Mouse (Mus musculus) c-Kit-positive CD71-positive TER-119-negative erythroid progenitor cells, embryonic 14.5 days (primary cell): Measurements from ENCODE around the gene Atcay.
A peak's percentile ranks its signal among the peaks of the same experiment; 100 is the strongest.
"Not testable (repeated sequence)": the region's sequence is repeated elsewhere in the genome, so short reads cannot be mapped to it uniquely, and the experiment has no call there.

ENCODE experiments used
- DNase-seq: peaks from one replicate; pipeline ENCODE4 v3.0.0-alpha.2; 2013; ENCODE audit warnings: low read depth

The Atcay gene

DNA sequence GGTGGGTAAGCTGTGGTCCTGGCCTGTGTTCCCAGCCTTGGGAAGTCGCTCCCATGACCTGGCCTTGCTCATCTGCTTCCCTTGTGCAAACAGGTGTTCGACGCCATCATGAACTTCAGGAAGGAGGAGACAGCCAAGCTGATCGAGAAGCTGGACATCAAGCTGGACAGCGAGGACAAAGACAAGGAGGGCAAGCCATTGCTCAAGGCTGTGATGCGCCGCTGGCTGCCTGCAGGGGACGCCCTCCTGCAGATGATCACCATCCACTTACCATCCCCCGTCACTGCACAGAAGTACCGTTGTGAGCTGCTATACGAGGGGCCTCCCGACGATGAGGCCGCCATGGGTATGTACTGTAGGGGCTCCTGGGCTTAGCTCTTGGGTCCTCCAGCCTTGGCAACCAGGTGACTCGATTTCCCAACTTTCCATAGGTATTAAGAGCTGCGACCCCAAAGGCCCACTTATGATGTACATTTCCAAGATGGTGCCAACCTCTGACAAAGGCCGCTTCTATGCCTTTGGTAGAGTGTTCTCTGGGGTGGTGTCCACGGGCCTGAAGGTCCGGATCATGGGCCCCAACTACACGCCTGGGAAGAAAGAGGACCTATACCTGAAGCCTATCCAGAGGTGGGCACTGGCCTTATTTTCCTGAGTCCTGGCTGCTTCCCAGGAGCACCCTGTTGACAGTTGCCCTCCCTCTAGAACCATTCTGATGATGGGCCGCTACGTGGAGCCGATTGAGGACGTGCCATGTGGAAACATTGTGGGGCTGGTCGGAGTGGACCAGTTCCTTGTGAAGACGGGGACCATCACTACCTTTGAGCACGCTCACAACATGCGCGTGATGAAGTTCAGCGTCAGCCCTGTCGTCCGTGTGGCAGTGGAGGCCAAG is 50.9 kb downstream of the Atcay start:
- DNase-seq: no peak

- no peak for DNase-seq
Observed at GRCm38 (mm10) chr10:81178927-81179326, 51.7 kb downstream of the Atcay start.

DNA sequence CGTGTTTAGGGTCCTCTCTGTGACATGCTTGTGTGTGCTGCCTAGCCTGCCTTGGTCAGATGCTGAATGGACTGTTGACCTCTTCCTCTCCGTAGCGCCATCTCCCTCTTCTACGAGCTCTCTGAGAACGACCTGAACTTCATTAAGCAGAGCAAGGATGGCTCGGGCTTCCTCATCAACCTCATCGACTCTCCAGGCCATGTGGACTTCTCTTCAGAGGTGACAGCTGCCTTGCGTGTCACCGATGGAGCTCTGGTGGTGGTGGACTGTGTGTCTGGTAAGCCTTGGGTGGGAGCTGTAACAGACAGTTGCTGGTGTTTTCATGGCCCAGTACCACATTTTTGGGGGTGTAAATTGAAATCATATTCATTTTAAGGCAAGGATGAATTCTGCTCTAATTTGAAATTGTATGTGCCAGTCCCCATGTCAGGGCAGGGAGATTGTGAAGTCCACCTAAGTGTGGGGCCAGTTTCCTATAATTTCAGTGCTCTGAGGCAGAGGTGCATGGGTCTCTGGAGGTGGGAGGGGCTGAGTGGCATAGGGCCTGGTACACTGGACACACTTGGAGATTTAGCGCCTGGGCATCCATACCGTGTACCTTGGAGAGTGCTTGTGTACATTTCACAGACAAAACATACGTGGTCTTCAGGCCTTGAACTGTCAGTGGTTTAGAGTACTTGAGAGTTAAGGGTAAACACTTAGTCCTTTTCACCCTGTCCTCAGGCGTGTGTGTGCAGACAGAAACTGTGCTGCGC is 52.5 kb downstream of the Atcay start:
- no peak for DNase-seq

- no peak for DNase-seq
Observed at GRCm38 (mm10) chr10:81177491-81177925, 53.1 kb downstream of the Atcay start.

- peak; percentile 93 for DNase-seq
Observed at GRCm38 (mm10) chr10:81176466-81177271, 54.0 kb downstream of the Atcay start, which contains the start of gene Eef2. Eef2 (plus strand) TSS chr10:81176631.

DNA sequence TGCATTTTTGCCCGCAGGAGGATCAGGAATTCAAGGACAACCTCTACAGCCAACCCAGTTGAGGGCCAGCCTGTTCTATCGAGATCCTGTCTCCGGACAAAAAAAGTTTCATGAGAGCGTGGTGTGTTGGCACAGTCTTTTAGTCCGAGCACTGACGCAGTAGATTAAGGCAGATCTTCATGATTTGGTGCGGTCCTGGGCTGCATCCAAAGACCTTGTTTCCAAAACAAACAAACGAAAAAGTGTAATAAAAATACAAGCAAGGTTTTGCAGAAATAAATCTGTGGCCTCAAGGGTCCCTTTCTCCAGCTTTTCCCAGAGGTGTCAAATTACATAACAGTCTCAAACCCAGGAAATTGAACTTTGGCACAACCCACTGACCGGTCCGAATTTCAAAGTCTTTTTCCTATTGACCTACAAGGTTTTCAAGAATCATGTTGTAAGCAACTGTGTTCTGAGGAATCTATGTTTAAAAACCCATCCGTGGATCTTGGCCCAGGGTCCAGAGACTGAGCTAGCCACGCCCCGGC is 54.6 kb downstream of the Atcay start:
- no peak for DNase-seq

DNA sequence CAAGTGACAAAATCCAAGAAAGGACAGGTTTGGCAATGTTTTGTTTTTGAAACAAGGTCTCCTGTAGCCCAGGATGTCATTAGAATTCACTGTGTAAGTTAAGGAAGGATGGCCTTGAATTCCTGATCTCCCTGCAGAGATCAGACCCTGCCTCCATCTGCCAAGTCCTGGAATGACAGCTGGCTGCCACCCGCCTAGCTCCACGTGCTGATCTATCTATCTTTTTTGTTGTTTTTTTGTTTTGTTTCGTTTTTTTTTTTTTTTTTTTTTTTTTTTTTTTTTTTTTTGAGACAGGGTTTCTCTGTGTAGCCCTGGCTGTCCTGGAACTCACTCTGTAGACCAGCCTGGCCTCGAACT is 55.3 kb downstream of the Atcay start:
- DNase-seq: not testable (repeated sequence)

- peak; percentile 84 for DNase-seq
Observed at GRCm38 (mm10) chr10:81174617-81175344, 55.9 kb downstream of the Atcay start.

GRCm38 (mm10) chr10:81173132-81173531 is 57.5 kb downstream of the Atcay start:
- DNase-seq: peak; percentile 75

- not testable (repeated sequence) for DNase-seq
Observed at GRCm38 (mm10) chr10:81169411-81169900, 61.2 kb downstream of the Atcay start.

DNA sequence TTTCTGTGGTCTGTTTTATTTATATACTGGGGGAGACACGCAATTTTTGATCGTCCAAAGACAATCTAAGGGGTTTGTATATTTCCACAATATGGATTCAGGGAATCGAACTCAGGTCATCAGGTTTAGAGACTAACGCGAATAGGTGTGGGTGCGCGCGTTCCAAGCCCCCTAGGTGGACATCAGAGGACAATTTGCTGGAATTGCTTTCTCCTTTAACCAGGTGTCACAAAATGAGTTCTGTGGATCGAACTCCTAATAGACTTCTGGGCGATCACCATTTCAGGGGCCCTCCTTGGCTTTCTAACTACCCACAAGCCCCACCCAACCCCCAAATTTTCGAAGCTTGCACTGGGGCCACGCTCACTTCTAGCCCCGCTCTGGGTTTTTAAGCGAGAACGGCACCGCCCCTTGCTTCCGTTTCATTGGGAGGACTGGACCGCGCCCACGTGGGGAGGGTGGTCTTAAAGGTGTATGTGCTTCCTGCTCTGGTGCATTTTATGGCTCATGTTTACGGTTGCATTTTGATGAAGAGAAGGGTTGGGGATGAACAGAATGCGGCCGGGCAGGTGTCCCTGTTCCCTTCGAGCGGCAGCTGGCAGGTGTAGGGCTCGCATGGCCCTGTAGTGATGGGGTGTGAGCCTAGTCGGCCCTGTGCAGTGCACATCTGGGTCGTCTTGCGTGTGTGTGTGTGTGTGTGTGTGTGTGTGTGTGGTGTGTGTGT is 62.0 kb downstream of the Atcay start:
- DNase-seq: peak; percentile 93

DNA sequence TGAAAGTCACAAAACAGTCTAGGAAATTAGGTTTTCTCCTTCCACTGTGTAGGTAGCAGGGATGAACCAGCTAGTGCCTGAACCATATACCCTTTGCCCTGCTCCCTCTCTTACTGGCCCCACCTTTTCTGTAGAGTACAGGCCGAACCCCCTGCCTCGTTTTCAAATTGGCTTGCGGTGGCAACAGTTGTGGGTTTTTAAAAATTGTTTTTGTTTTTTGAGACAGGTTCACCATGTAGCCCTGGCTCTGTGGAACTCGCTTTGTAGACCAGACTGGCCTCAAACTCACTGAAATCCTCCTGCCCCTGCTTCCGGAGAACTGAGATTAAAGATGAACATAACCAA is 62.6 kb downstream of the Atcay start:
- DNase-seq: no peak

DNA sequence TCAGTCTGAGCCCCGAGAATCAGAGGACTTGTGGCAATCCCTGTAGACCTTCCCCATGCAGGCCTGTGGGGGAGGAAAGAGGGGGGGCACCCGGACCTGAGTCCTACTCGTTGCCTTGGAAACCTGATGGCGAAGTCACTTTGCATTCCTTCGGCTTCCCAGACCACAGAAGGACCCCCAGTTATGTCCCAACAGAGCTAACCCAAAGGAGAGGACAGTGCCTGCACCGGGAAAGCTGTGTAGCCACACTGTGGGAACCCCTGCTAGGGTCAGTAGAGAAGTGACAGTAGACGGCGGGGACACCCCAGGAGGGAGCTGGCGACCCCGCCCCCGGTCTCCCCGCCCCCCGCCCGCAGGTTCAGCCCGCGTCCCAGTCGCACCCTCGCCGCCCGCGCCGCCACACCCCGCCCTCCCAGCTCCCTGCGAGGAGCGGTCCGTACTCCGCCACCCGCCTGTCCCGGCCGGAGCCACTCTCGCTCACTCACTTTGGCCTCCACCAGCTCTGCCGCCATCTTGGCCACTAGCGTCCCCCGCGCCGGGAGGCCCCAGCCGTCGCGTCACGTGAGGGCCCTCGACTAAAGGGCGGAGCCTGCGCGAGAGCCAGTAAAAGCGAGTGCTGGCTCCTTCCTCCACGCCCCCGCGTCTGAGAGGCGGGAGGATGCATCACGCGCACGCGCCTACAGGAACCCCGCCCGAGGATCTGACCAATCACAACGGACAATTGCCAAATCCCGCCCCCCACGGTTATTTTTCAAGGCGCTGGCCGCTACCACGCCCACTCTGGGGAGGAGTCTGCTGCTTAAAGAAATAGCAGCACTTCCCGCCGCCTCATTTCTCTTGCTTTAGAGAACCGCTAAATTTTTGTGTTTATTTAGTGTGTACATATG is 63.2 kb downstream of the Atcay start, which contains the start of gene Pias4:
Pias4 (minus strand) TSS at position 724 of the 887 bp plus-strand sequence.
- peak; percentile 99 for DNase-seq

DNA sequence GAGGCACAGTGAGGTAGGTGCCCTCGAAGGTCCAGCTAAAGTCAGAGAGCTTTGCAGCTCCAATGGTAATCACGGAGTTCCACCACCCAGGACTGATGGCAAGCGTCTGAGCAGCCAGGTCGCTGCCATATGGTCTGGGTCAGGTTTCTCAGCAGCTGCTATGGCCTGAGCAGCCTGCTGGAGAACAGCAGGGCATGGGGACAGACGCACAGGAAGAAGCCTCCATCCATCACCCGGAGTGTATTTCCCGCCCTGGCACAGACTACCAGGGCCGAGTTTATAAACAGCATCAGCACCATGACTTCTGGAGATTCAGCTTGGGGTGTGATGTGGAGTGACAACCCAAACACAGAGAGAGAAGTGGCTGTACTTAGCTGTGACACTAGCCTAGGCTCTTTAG is 65.5 kb downstream of the Atcay start:
- DNase-seq: no peak

DNA sequence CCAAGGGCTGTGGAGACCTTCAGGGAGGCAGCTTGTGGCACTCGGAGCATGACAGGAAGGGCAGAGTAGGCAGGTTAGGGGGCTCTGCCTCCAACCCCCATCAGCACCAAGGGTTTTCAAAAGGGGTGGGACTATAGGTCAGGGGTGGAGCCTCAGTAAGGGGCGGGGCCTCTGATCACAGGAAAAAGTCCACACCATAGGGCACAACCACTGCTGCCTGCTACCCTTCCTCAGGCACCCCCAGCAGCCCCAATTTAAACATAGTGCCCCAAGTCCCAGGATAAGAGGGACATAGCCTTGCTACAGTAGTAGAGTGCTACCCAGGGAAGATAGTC is 68.3 kb downstream of the Atcay start:
- DNase-seq: no peak

DNA sequence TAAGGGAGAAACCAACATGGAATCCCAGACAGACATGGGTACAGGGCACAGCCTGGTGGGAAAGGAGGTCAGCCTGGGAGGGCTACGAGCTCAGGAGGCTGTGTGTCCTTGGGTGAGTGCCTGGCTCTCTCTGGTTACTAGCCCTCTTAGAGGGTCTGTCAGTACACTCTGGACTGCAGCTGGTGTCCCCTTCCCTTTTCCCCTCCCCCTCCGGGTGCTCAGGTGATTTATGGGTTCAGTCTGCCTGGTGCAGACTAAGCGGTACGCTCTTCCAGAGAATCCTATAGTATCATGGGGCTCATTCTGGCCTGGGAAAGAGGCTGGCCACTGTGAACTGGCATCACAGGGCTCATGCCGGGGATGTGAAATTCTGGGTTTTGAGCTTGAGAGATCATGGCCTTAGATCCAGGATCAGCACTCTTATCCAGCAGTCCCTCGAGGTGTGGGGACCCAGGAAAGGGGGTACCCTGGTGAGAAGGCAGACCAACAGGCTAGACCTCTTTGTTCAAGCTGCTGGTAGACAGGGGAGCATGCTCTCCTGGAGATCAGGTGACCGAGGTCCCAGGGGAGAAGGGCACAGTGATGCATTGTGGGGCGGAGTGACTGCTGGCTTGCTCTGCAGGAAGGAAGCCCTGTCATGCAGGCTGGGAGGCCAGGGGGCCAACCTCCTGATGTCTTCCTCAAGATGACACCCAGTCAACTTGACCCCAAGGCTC is 68.9 kb downstream of the Atcay start:
- DNase-seq: no peak

GRCm38 (mm10) chr10:81154736-81155135 is 75.9 kb downstream of the Atcay start:
- no peak for DNase-seq
